Mouse (Mus musculus) limb, embryonic 15.5 days (tissue): ENCODE measurements around the gene Ttll6. TPM values are rescaled to one million over a fixed set of nuclear protein-coding genes. Genes with fewer than 3 reads are reported as not detected.
"Not testable (repeated sequence)": the region's sequence is repeated elsewhere in the genome, so short reads cannot be mapped to it uniquely, and the experiment has no call there.

Experiments
- ATAC-seq: fragments of 200-750 bp; cut with Nextera tagmentation; 2 replicates; pipeline ENCODE4 v1.8.0; 2017; ENCODE audit warnings: low read depth, moderate TSS enrichment; ENCODE audit not compliant: insufficient number of reproducible peaks, low FRiP score, low TSS enrichment
- H3K27ac ChIP-seq: fragments of 300-500 bp; sonication (generic); 2 replicates; pipeline ENCODE4 v1.5.1; 2015; ENCODE audit warnings: moderate library complexity, mild to moderate bottlenecking, inconsistent platforms
- H3K27me3 ChIP-seq: fragments of 300-500 bp; sonication (generic); 2 replicates; pipeline ENCODE4 v1.6.1; 2015; ENCODE audit warnings: inconsistent platforms
- H3K36me3 ChIP-seq: fragments of 300-500 bp; sonication (generic); 2 replicates; pipeline ENCODE4 v1.6.1; 2015; ENCODE audit warnings: inconsistent platforms
- H3K4me1 ChIP-seq: fragments of 300-500 bp; sonication (generic); 2 replicates; pipeline ENCODE4 v1.6.1; 2015; ENCODE audit warnings: inconsistent platforms
- H3K4me2 ChIP-seq: fragments of 300-500 bp; sonication (generic); 2 replicates; pipeline ENCODE4 v1.6.1; 2015; ENCODE audit warnings: mild to moderate bottlenecking, inconsistent platforms
- H3K4me3 ChIP-seq: fragments of 300-500 bp; sonication (generic); 2 replicates; pipeline ENCODE4 v1.5.1; 2015; ENCODE audit warnings: mild to moderate bottlenecking, inconsistent platforms
- H3K9ac ChIP-seq: fragments of 300-500 bp; sonication (generic); 2 replicates; pipeline ENCODE4 v1.6.1; 2015; ENCODE audit warnings: inconsistent platforms
- H3K9me3 ChIP-seq: fragments of 300-500 bp; sonication (generic); 2 replicates; pipeline ENCODE4 v1.6.1; 2016; ENCODE audit warnings: inconsistent platforms
- WGBS: fragments of 180-500 bp; shearing (Covaris S2); methylation state at CpG from one replicate; pipeline ENCODE4 v1.1.7; 2015; 5-methylcytosine and 5-hydroxymethylcytosine counted together
- polyA plus RNA-seq: library from polyadenylated mRNA; unstranded; fragments of >200 nt; fragmentation: Nextera tagmentation; extraction: Ambion mirVana; gene quantifications from 2 replicates; pipeline ENCODE4 v1.2.1, GENCODE M21; 2015

The Ttll6 gene
- not detected in 2 replicates for polyA plus RNA-seq

DNA sequence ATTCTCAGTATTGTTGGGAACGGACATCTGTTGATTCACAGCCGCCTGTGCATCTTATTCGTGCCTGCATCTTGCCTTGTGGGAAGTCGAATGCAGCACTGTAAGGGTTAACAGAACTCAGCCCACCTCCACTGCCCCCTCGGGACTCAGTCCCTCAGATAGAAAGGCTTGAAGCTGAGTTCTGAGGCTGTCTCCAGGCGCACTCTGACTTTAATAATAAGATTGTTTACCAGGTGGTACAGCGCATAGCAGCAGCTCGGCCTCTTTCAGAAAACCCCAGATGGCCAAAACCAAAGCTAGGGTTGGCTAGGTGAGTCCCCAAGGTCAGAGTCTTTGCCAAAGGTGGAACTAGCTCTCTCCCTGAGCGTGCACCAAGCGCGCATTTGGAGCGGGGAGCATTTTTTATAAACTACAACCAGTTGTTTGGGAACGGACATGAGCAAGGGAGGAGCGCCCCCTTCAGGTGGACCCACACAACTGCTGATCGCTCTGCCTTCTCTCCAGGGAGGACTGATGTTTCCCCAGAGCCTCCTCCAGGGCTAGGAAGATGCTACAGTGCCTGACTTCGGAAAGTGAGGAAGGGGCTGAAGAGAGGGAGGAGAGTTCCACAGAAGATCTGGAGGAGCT, at the start of gene Ttll6:
Gene Ttll6 (plus strand): TSS at position 548 of the 627 bp plus-strand sequence.
- Histone ChIP-seq H3K36me3 (no peaks in the 10 kb centered on the region), H3K9ac (no peak within 1 kb of the TSS), H3K9me3 (no peaks in the 10 kb centered on the region), H3K27me3 (peaks cover 10% of the 10 kb centered on the region), H3K4me3 (no peak within 1 kb of the TSS), H3K4me1 (peaks cover 6% of the 10 kb centered on the region), H3K27ac (no peak within 1 kb of the TSS), H3K4me2 (peak within 1 kb of the TSS; percentile 27)
- 15% methylated on average over 16 of the region's 16 CpGs for WGBS
- no peak for ATAC-seq

DNA sequence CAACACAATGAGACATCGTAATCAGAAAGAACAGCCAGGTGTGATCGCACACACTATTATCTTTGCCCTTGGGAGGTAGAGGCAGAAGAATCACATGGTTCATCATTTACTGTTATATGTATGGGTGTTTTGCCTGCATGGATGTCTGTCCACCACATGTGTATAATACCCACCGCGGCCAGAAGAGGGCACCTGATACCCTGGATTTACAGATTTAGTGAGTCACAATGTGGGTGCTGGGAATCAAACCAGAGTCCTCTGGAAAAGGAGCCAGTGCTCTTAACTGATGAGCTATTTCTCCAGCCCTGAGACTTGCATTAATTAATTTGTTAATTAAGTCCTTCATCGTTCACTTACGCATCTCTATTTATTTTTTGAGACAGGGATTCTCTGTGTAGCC, 45.6 kb upstream of the Ttll6 start:
- no peak overlapping the region for H3K4me2 ChIP-seq
- H3K36me3 ChIP-seq, result no peaks in the 10 kb centered on the region
- H3K9me3 ChIP-seq, result no peaks in the 10 kb centered on the region
- H3K27ac ChIP-seq, result no peak overlapping the region
- 89% methylated on average over 6 of the region's 6 CpGs for WGBS
- no peak overlapping the region for H3K4me3 ChIP-seq
- H3K27me3 ChIP-seq, result no peaks in the 10 kb centered on the region
- ATAC-seq, result no peak
- no peak overlapping the region for H3K9ac ChIP-seq
- H3K4me1 ChIP-seq, result no peaks in the 10 kb centered on the region

DNA sequence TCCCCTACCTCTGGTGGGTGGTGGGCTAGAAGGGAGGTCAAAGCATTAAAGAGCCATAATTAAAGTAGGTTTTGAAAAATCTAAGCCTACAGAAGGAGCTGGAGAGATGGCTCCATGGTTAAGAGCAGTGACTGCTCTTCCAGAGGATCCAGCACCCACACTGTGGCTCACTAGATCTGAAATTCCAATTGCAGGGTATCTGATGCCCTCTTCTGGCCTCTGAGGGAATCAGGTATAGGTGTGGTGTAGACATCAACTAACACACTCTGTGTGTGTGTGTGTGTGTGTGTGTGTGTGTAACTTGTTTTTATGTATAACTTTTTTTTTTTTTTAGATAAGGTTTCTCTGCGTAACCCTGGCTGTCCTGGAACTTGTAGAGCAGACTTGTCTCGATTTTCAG, 42.5 kb upstream of the Ttll6 start:
- H3K9ac ChIP-seq, result no peak overlapping the region
- no peak for ATAC-seq
- H3K27ac ChIP-seq, result no peak overlapping the region
- H3K4me2 ChIP-seq, result no peak overlapping the region
- WGBS, result 74% methylated on average over 2 of the region's 2 CpGs
- H3K9me3 ChIP-seq, result no peaks in the 10 kb centered on the region
- H3K36me3 ChIP-seq, result no peaks in the 10 kb centered on the region
- no peaks in the 10 kb centered on the region for H3K27me3 ChIP-seq
- H3K4me1 ChIP-seq, result no peaks in the 10 kb centered on the region
- H3K4me3 ChIP-seq, result no peak overlapping the region

DNA sequence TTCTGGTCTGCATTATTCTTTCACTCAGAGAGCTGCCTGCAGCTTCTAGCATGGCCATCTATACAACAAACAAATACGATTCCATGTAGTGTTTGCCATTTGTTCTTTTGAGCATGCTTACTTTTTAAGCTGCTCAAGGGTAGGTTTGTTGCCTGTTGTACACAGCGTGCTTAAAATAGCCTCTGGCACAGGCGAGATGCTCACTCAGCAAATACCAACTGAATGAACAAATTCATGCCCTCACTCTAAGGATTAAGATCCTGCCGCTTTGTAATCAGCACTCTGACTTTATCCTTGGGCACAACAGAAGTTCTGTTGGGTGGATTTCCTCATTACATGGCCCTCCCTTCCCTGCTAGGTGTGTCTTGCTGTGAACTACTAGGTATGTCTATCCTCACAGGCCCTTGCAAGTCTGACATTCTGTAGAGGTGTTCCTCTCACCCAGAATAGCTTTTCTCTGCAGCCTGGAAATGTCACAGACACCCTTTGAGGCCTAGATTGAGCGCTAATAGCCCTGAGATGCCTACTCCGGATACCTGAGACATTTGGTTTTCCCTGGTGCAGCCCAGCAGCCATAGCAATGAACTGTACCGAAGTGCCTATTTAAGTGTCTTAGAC, 40.8 kb upstream of the Ttll6 start:
- Histone ChIP-seq H3K27me3 (no peaks in the 10 kb centered on the region), H3K27ac (no peak overlapping the region), H3K9ac (no peak overlapping the region), H3K36me3 (no peaks in the 10 kb centered on the region), H3K4me3 (no peak overlapping the region), H3K4me2 (no peak overlapping the region), H3K9me3 (no peaks in the 10 kb centered on the region), H3K4me1 (no peaks in the 10 kb centered on the region)
- WGBS, result 33% methylated on average over 7 of the region's 7 CpGs
- ATAC-seq, result no peak

GRCm38 (mm10) chr11:96093361-96093760, 40.2 kb upstream of the Ttll6 start:
- no peaks in the 10 kb centered on the region for H3K9me3 ChIP-seq
- no peak overlapping the region for H3K4me3 ChIP-seq
- no peak overlapping the region for H3K9ac ChIP-seq
- WGBS, result 11% methylated on average over 3 of the region's 3 CpGs
- no peaks in the 10 kb centered on the region for H3K4me1 ChIP-seq
- H3K27me3 ChIP-seq, result no peaks in the 10 kb centered on the region
- H3K27ac ChIP-seq, result no peak overlapping the region
- H3K4me2 ChIP-seq, result no peak overlapping the region
- no peak for ATAC-seq
- no peaks in the 10 kb centered on the region for H3K36me3 ChIP-seq

- Histone ChIP-seq H3K4me3 (no peak overlapping the region), H3K36me3 (no peaks in the 10 kb centered on the region), H3K27me3 (no peaks in the 10 kb centered on the region), H3K27ac (no peak overlapping the region), H3K4me2 (no peak overlapping the region), H3K4me1 (no peaks in the 10 kb centered on the region), H3K9me3 (no peaks in the 10 kb centered on the region), H3K9ac (no peak overlapping the region)
- ATAC-seq, result no peak
- 48% methylated on average over 1 of the region's 1 CpGs for WGBS
Observed at GRCm38 (mm10) chr11:96108376-96108775, 25.2 kb upstream of the Ttll6 start.

DNA sequence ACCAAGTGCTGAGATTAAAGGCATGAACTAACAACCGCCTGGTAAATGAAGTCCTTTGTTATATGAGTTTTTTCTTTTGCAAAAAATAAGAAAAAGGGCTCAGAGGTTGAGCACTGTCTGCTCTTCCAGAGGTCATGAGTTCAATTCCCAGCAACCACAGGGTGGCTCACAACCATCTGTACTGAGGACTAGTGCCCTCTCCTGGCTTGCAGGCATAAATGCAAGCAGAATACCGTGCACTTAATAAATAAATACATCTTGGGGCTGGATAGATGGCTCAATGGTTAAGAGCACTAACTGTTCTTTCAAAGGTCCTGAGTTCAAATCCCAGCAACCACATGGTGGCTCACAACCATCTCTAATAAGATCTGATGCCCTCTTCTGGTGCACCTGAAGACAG, 22.6 kb upstream of the Ttll6 start:
- H3K36me3 ChIP-seq, H3K27me3 ChIP-seq, H3K4me2 ChIP-seq, H3K9ac ChIP-seq, ATAC-seq, H3K27ac ChIP-seq, H3K4me3 ChIP-seq, H3K9me3 ChIP-seq, H3K4me1 ChIP-seq: not testable (repeated sequence)
- WGBS, result 53% methylated on average over 2 of the region's 2 CpGs

GRCm38 (mm10) chr11:96111751-96112150, 21.8 kb upstream of the Ttll6 start, which contains the start of gene Calcoco2:
TSS of gene Calcoco2 (minus strand) at chr11:96111964.
- Histone ChIP-seq H3K27me3 (no peaks in the 10 kb centered on the region), H3K4me2 (no peak within 1 kb of the TSS), H3K27ac (no peak within 1 kb of the TSS), H3K4me1 (no peaks in the 10 kb centered on the region), H3K9me3 (no peaks in the 10 kb centered on the region), H3K36me3 (no peaks in the 10 kb centered on the region), H3K9ac (no peak within 1 kb of the TSS), H3K4me3 (no peak within 1 kb of the TSS)
- ATAC-seq, result no peak
- 42% methylated on average over 14 of the region's 14 CpGs for WGBS

DNA sequence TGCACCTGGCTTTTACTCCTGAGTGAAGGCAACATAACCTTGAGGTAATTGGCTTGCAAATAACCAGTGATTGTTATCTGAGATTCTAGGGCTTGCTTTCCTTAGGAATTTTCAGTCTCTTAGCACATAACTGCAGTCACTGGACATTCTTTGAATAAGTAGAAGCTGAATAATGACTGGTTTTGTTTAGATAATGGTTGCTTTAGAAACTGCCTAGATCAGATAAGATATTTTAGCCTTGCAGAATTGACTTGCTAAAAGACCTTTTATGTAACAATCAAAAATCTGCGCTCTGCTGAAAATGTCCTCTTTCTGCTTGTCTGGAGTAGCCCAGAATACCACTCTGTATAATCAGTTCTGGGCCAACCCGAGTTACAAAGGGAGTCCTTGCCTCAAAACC, 19.5 kb upstream of the Ttll6 start:
- WGBS, result 70% methylated on average over 2 of the region's 2 CpGs
- no peak for ATAC-seq
- H3K9ac ChIP-seq, result no peak overlapping the region

DNA sequence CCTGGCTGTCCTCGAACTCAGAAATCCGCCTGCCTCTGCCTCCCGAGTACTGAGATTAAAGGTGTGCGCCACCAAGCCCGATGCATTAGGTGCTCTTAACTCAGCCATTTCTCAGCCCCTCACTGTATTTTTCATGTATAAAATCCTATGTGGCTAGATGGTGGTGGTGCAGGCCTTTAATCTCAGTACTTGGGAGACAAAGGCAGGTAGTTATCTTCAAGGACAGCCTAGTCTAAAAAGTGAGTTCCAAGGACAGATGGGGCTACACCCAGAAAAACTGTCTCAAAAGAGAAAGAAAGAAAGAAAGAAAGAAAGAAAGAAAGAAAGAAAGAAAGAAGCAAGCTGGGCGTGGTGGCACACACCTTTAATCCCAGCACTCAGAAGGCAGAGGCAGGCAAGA, 18.2 kb upstream of the Ttll6 start:
- ATAC-seq, result no peak
- 87% methylated on average over 6 of the region's 6 CpGs for WGBS

More for the DNA sequence above, 19.5 kb upstream of the Ttll6 start:
- Histone ChIP-seq H3K9me3 (no peaks in the 10 kb centered on the region), H3K27me3 (no peaks in the 10 kb centered on the region), H3K27ac (no peak overlapping the region), H3K4me2 (no peak overlapping the region), H3K4me1 (no peaks in the 10 kb centered on the region), H3K36me3 (no peaks in the 10 kb centered on the region), H3K4me3 (no peak overlapping the region)

GRCm38 (mm10) chr11:96116116-96116515, 17.5 kb upstream of the Ttll6 start:
- Histone ChIP-seq H3K9ac (no peak overlapping the region), H3K4me3 (no peak overlapping the region), H3K4me2 (no peak overlapping the region), H3K36me3 (no peaks in the 10 kb centered on the region), H3K4me1 (no peaks in the 10 kb centered on the region), H3K27me3 (no peaks in the 10 kb centered on the region), H3K9me3 (no peaks in the 10 kb centered on the region), H3K27ac (no peak overlapping the region)
- WGBS, result 86% methylated on average over 3 of the region's 3 CpGs
- ATAC-seq, result no peak

More for the DNA sequence above, 18.2 kb upstream of the Ttll6 start:
- Histone ChIP-seq H3K27ac (no peak overlapping the region), H3K36me3 (no peaks in the 10 kb centered on the region), H3K9ac (no peak overlapping the region), H3K9me3 (no peaks in the 10 kb centered on the region), H3K4me1 (no peaks in the 10 kb centered on the region), H3K4me3 (no peak overlapping the region), H3K27me3 (no peaks in the 10 kb centered on the region), H3K4me2 (no peak overlapping the region)

GRCm38 (mm10) chr11:96116925-96117324, 16.7 kb upstream of the Ttll6 start:
- not testable (repeated sequence) for H3K4me2 ChIP-seq, H3K9me3 ChIP-seq, H3K9ac ChIP-seq, H3K27me3 ChIP-seq, ATAC-seq, H3K4me1 ChIP-seq, H3K4me3 ChIP-seq, H3K27ac ChIP-seq, H3K36me3 ChIP-seq
- WGBS, result 80% methylated on average over 3 of the region's 3 CpGs
